Mouse (Mus musculus) c-Kit-positive CD71-negative TER-119-negative erythroid progenitor cells, embryonic 14.5 days (primary cell): ENCODE results near the gene Ostc.

Source experiments
- DNase-seq: peaks from one replicate; pipeline ENCODE4 v3.0.0-alpha.2; 2013; ENCODE audit warnings: low read depth

Gene Ostc

DNA sequence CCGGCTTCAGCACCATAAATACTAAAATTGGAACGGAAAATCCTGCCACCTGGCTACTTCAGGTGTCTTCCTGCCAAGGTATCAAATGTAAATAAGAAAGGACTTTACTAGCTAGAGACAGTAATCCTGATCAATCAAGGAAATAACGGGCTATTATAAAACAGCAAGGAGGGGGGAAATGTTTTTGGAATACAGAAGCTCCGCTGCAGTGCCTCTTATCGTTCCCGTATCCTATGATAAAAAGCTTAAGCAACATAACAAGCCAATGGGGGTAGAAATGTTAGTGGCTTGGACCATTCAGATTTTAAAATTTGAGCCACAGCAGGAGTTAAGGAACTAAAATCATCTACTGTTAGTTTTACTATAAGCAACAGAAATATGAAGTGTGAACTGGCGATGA is 859 bp upstream of the Ostc start:
- DNase-seq: no peak

GRCm38 (mm10) chr3:130708529-130708928 is 715 bp downstream of the Ostc start:
- no peak for DNase-seq

DNA sequence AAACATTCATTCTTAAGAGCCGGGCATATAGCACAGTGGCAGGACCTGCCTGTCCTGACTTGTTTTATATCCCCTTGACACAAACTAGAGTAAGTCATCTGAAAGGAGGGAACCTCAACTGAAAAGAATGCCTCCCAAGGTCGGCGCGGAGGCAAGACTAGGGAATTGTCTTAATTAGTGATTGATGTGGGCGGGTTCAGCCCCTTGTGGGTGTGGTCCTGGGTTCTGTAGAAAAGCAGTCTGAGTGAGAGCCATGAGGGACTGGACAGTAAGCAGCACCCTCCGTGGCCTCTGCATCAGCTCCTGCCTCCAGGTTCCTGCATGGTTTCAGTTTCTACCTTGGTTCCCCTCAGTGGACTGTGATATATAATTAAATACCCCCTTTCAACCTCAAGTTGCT is 7.0 kb downstream of the Ostc start:
- DNase-seq: no peak

DNA sequence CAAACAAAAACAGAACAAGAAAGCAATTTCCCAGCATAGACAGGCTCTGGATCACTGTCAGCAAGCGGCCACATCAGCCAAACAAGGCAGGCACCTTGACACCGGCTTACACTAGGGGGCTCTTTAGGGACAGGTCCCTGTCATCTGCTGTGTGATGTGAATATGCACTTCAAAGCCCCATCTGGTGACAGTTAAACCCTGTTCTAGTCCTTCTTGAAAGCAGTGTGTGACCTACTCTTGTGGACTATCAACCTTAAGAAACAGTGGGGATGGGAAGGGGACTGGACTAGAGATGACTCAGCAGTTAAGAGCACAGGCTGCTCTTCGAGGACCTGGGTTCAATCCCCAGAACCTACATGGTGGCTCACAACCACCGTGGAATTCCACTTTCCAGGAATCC is 11.6 kb downstream of the Ostc start:
- DNase-seq: no peak

GRCm38 (mm10) chr3:130694705-130695104 is 14.5 kb downstream of the Ostc start:
- DNase-seq: no peak

DNA sequence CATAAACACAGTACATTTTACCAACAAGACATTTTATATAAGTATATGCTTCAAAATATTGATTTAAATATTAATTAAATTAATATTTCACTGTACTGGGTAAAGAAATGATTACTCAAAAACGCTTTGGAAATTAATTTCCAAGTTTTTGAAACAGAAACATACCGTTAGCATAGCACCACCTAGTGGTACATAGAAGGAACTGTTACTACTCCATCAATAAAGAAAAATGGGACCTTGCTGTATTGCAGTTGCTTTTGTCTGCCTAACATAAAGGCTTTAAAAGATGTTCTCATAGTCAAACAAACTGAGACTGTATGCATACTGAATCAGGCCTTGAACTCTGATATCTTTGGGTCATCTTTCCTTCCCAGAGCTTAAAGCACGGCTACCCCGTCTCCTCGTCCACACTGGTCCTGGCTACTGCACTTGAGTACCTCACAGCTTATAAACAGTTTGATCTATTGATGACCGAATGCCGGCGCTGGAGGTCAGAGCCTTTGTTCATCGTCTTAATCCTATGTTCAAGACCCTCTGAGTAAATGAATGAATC is 15.1 kb downstream of the Ostc start:
- DNase-seq: no peak

- DNase-seq: no peak
These were observed 17.6 kb downstream of the Ostc start for GRCm38 (mm10) chr3:130691596-130692170.

GRCm38 (mm10) chr3:130690834-130691595 is 18.2 kb downstream of the Ostc start:
- no peak for DNase-seq

GRCm38 (mm10) chr3:130689630-130690029 is 19.6 kb downstream of the Ostc start:
- no peak for DNase-seq

DNA sequence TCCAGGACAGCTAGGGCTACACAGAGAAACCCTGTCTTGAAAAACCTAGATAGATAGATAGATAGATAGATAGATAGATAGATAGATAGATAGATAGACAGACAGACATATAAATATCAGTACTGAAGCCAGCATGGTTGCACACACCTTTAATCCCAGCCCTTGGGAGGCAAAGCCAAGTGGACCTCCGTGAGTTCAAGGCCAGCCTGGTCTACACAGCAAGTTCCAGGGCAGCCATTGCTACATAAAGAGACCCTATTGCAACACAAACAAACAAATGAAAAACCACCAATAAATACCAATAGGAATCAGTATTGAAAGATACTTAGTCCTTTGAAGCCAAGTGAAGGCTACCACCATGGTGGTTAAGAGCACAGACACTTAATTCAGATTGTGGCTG is 22.2 kb downstream of the Ostc start:
- DNase-seq: no peak

DNA sequence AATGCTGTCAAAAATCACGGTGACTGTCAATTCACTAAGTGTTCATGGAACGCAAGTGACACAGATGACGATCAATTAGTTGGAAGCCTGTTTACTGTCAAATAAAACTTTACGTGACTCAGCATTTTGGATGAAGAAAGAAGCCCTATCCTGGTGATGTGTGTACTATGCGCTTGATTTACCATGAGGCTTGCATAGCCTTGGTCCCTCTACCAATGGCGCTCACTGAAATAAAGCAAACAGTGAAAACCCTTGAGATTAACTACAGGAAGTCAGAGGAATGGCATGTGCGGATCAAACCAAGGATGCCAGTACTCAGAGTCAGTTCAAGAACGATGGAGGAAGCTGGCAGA is 24.3 kb downstream of the Ostc start:
- DNase-seq: no peak

DNA sequence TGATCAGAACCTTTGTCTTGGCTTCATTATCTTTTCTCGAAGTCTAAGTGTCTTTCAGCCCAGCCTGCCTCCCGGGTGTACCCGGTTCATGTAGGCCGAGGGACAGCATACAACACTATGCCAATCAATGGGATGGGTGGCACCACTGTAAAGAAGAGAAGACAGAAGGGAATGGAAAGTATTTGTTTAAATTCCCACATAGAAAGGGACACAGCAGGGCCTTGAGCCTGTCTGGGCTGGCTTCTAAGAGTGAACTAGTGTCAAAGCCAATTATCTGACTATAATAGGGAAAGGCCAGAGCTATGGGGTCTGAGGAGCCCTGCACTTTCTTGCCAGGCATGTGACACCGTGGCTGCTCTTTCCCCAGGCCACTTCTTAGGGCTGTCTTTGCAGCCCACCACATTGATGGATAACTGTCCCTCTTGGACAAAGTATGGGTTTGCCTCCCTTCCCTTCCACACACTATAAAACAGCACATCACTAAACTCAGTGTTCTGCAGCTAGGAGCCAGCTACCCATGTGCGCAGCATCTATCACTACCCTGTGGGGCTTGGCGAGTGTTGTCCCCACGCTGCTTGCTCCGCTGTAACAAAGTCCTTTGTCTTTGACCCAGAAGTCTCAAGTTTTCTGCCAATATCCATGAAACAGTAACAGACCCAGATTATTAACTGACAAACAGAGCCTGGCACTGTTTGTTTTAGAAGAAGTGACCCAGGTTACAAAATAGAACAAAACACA is 24.8 kb downstream of the Ostc start:
- DNase-seq: no peak

GRCm38 (mm10) chr3:130683836-130684235 is 25.4 kb downstream of the Ostc start:
- no peak for DNase-seq

DNA sequence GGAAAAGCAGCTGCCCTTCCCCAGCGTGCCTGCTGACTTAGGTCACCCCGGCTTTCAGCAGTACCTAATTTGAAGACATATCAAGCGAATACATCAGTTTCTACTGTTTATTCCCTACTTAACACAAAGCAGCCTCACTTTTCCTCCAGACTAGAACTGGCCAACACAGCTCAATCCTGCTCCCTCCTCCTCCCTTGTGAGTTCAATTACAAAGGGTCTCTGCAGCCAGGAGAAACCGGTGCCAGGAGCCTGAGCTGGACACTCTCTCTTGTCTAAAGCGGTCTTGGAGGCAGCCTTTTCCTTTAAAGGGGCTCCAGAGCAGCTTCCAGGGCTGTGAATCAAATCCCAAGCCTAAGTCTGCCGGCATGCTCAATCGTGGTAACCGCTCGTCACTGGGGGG is 27.1 kb downstream of the Ostc start:
- DNase-seq: no peak

DNA sequence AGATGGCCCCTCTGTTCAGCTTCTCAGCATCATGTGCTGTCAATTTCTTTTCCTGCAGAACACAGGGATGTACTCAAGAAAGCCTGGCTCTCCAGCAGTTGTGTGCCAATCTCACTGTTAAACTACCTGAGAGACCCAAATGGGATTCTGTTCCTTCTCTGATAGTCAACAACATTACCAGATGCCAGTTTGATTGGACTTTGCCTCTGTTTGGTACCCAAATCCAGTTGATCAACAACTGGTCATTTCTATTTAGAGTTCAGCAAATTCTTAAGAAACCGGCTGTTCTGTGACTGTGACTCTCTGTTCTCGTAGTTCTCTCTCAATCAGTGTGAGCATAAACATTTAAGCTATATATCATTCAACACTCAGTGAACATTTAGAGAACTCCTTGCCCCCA is 28.0 kb downstream of the Ostc start:
- no peak for DNase-seq

DNA sequence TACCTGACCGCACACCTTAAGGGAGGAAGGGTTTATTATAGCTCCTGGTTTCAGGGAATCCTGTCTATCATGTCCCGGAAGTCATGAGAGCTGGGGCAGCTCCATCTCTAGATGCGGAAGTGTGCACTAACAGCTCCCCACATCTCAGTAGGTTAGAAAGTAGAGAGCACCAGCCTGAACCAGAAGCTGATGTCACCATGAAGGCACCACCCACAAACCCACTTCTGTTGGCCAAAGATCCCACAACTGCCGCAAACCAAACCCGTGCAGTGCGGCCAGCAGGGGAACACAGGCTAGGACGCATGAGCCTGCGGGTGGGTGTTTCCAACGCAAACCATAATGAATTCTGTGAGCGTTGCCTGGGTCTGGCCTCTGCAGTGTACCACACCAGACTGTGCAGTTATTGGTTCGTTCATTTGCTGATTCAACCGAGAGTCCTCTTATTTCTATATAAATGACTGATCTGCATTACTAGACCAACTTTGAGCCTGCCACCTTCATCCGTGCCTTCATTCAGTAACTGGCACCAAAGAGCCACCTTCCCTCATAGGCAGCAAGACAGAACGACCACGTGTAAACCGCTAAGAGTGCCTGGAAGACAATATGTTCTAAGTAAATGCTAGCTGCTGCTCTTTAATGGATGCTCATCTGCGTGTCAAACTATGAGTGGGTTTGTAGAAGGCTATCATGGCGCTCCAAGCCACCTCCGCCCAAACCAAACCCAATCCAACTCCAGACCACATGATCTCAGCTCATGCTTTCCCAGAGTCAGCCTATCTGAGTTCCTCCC is 31.4 kb downstream of the Ostc start:
- DNase-seq: no peak

- no peak for DNase-seq
These were observed 38.0 kb downstream of the Ostc start for GRCm38 (mm10) chr3:130671291-130671690.

GRCm38 (mm10) chr3:130662496-130662895 is 46.7 kb downstream of the Ostc start:
- no peak for DNase-seq

DNA sequence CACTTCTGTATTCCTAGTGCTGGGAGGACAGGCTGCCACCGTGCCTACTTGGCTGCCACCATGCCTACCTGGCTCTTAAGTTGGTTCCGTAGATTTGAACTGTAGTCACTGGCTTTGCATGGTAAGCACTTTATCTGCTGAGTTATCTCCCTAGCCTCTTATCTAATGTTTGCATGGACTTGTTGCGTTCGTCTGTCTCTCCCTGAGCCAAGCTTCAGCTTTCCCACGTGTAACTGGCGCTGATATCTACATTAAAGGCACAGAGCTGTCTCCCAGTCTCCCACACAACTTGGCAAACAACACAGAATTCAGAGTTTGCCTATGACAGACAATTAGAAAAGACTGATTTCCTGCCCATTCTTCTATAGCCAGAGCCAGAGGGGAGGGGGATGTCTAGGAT is 48.6 kb downstream of the Ostc start:
- DNase-seq: no peak

- no peak for DNase-seq
These were observed 59.7 kb downstream of the Ostc start for GRCm38 (mm10) chr3:130649569-130649968.

- DNase-seq: no peak
These were observed 63.0 kb downstream of the Ostc start for GRCm38 (mm10) chr3:130646110-130646810.
